Mouse (Mus musculus) heart, adult 10 weeks (tissue): ENCODE results near the gene Mettl5. TPM values are rescaled to one million over a fixed set of nuclear protein-coding genes. Genes with fewer than 3 reads are reported as not detected.

ENCODE experiments used
- polyA plus RNA-seq: library from polyadenylated mRNA; stranded (reverse); fragments of 350-450 nt; fragmentation: Illumina TruSeq; extraction: RNeasy Lipid Tissue Mini Kit (QIAGEN cat#74804); gene quantifications from one replicate; pipeline ENCODE4 v1.2.3, GENCODE M21; 2014; ENCODE audit warnings: low read depth, low replicate concordance

Gene Mettl5
- polyA plus RNA-seq, result 30.6 TPM

GRCm38 (mm10) chr2:69885451-69886305, at the start of gene Mettl5:
TSS of gene Mettl5 (minus strand) at chr2:69885615.

GRCm38 (mm10) chr2:69897039-69897617, 11.7 kb upstream of the Mettl5 start, which contains the start of gene Ubr3:
TSS of gene Ubr3 (plus strand) at chr2:69897246.

GRCm38 (mm10) chr2:69861485-69862091, 23.8 kb downstream of the Mettl5 start, which contains the start of gene Ssb:
TSS of gene Ssb (plus strand) at chr2:69861562.

GRCm38 (mm10) chr2:69821711-69822110, 63.7 kb downstream of the Mettl5 start, which contains the start of gene Klhl23:
TSS of gene Klhl23 (plus strand) at chr2:69821944.

Other genes starting within 250 kb of the Mettl5 start
- gene Bbs5, start 238.4 kb downstream of the Mettl5 start, polyA plus RNA-seq, result 7.4 TPM
- gene Klhl41, start 215.5 kb downstream of the Mettl5 start, polyA plus RNA-seq, result 56.5 TPM
- 27.3 TPM for gene Fastkd1, start 172.1 kb downstream of the Mettl5 start, polyA plus RNA-seq
- gene Ppig, start 163.1 kb downstream of the Mettl5 start, polyA plus RNA-seq, result 22.4 TPM
- gene Ccdc173, start 96.0 kb downstream of the Mettl5 start, polyA plus RNA-seq, result 2.0 TPM
- 30.7 TPM for gene Phospho2, start 96.0 kb downstream of the Mettl5 start, polyA plus RNA-seq
- gene Klhl23, start 63.7 kb downstream of the Mettl5 start, polyA plus RNA-seq, result 31.7 TPM
- 81.9 TPM for gene Ssb, start 24.1 kb downstream of the Mettl5 start, polyA plus RNA-seq
- gene Ubr3, start 11.6 kb upstream of the Mettl5 start, polyA plus RNA-seq, result 75.7 TPM
- gene Myo3b, start 153.5 kb upstream of the Mettl5 start, polyA plus RNA-seq, result not detected